Mouse (Mus musculus) spleen, postnatal 4 days (tissue): ENCODE measurements at regions not wholly inside any gene's neighbourhood (a gene's known extent, or its start where the extent isn't known, plus 50 kb on each side); places are given as distances from the start of the nearest gene placed in this dataset.

Source experiments
- DNase-seq, 2 experiments: peaks; one replicate each; pipeline ENCODE4 v3.0.0; 2022; ENCODE audit warnings: low spot score in 2 of 2

- no peak for DNase-seq
These were observed 2319.2 kb upstream of the Gm7489 start for GRCm38 (mm10) chr15:51565543-51565942.

- no peak for DNase-seq
These were observed 2314.1 kb upstream of the Gm7489 start for GRCm38 (mm10) chr15:51570631-51571030.

- no peak for DNase-seq
These were observed 2310.1 kb upstream of the Gm7489 start for GRCm38 (mm10) chr15:51574538-51575105.

GRCm38 (mm10) chr15:51583636-51584035 lies 2301.1 kb upstream of the Gm7489 start:
- no peak for DNase-seq

- no peak for DNase-seq
These were observed 2298.6 kb upstream of the Gm7489 start for GRCm38 (mm10) chr15:51586146-51586545.

- no peak for DNase-seq
These were observed 2293.2 kb upstream of the Gm7489 start for GRCm38 (mm10) chr15:51591406-51592068.

DNA sequence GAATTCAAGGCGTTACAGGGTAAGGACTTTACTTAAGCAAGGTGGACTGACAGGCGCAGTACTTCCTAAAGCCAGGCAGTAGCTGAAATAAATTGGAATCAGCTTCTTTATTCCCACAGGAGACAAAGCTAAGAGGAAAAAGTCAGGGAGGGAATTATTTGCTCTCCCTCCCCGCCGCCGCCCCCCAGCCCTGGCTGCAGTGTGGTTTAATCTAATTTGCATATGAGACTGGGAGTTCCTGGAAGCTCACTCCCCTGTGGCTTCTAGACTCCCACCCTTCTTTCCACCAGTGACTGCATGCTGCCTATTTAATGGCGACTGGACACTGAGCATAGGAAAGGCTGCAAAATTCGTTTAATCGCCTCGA lies 2292.7 kb upstream of the Gm7489 start:
- DNase-seq = no peak

DNA sequence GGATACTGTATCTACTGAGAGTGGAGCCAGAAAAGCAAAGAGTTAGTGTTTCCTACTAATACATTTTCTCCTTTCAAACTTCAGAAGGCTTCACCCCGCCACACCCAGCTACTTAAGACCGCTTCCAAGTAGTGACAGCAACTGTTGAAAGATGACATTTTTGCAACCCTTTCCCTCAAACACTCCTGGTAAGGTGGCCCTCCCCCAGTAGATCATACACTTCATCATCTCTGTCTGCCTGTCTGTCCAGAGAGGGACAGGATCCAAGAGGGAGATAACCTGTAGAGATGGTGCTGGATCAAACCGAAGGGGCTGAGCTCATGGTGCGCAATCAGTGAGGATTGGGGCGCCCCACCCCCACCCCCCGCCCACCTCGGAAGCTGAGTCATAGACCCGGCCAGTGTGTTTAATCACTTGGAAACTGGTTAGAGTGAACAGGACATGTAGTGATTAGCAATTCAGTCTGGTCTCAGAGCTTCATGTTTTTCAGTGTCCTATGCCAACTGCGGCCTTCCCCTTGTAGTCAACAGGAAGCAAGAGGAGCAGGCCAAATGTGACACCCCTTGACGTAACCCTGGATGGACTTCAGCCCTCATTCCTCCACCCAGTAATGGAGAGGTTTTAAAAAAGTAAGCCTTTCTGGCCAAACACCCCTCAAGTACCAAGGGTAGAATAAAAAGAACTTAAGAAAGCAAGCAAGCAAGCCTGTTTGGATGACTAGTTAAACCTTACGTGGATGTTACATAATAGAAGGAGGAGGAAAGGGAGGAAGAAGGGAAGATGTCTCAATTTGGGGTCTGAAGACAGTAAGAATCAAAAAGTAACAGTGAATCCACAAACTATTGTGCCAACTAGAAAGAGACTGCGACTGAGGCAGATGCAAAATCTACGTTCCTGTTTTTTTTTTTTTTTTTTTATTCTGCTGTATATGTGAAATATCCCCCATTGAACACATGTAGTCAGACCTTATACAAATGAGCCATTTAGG lies 2291.9 kb upstream of the Gm7489 start:
- DNase-seq = no peak

DNA sequence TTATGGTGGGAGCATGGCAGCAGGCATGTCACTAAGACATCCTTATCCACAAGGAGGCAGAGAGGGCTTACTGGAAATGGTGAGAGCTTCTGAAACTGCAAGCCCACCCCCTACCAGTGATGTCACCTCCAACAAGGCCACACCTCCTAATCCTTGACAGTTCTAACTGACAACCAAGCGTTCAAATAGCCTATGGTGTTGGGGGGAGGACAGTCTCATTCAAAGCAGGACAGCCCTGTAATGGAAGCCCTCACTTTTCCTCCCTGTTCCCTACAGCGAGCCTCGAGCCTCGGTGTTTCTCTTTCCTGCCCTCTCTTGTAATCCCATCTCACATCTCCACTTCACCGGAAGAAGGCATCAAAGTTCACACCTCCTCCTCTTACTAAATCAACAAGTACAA lies 2290.6 kb upstream of the Gm7489 start:
- DNase-seq = no peak

DNA sequence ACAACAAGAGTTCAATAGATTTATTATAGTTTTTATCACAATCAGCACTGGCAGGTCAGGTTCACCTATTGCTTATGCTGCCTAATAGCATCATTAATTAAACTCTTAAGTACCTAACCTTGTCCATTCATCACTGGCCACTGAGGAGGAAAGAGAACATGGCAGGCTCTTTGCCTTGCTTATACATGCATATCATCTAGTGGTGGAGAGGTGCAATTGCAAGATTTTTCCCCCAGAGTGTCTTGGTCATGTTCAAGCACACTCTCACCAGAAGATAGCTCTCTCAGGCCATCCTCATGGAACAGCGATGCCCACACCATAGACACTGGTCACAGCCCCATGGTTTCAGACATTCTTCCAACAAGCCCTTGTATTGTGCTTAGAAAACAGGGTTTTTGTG lies 2289.1 kb upstream of the Gm7489 start:
- no peak for DNase-seq

DNA sequence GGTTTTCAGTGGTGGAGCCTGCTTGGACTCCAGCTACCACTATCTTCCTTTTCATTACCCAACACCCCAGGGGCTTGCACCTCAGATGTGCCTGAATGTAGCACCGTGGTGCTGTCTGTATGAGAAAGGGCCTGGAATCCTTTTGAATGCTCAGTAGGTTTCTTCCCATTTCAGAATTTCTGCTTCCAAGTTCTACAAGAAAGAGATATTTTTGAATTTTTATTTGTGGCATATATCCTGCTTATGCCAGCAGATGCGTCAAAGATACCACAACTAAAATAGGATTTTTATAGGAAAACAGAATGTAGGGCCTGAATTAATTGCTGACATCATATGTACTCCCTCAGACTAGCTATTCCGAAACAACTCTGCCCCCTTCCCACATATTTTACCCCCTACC lies 2286.9 kb upstream of the Gm7489 start:
- DNase-seq = no peak

DNA sequence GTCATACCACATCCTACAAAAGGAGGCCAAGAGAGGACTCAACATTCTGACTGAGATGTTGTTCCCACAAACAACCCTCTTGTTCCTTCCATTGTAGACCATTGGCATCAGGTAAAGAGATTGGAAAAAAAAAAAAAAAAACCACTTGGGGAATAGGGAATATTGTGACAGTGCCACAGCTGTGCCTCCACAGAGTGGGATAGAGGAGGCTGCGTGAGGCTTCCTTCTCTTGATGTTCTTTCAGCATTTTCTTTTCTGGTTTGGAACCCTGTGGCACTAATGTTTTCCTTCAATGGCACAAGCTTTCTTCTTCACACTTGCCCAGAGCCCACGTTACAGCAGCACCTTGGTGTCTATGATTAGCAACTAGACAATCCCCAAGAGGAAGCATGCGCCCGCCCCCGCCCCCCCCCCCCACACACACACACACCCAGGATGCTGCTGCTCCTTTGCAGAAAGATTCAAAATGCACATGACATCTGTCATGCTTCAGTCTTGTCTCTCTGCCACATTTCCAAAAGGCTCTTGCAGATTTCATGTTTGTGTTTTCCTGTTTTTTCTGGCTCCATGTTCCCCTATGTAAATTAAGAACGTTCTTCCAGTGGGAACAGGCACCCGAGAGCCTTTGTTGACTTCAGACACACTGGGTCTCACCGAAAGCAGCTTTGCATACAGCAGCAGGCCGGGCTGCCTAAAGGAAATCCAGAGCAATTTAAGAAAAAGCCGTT lies 2283.4 kb upstream of the Gm7489 start:
- DNase-seq = no peak

DNA sequence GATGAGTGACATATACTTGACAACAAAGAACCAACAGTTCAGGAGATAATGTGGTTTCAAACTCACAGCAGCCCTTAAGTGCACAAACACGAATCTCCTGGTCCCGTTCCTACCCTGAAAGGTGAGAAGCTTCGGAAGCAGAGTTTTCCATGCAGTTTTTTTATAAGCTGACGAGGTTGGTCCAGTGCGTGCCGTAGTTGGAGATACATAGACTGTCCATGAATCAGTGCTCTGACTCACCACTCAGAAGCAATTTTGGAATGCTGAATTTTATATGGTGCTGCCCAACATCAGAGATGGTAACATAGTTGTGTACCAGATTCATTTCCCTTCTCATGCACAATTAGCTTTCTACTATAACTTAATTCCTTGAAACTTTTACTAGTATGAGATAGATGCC lies 2263.3 kb upstream of the Gm7489 start:
- no peak for DNase-seq

- no peak for DNase-seq
These were observed 2257.2 kb upstream of the Gm7489 start for GRCm38 (mm10) chr15:51627463-51627862.

DNA sequence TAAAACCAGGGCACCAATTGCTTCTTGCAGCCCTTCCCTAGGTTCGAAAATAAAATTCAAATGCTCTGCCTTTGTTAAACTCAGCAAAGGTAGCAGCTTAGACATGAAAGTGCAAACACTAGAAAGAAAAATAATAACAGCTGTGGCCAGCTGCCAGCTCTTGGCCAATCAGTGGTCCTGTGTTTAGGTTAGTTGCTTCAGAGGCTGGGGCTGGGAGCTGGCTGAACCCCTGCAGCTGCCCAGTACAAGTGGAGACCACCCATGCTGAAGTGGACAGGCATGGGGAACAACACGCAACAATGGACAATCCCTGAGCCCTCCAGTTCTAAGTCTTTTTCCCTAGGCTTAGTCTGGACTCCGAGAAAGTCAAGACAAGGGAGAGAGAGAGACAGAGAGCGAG lies 2256.2 kb upstream of the Gm7489 start:
- DNase-seq = no peak

- no peak for DNase-seq
These were observed 2252.8 kb upstream of the Gm7489 start for GRCm38 (mm10) chr15:51631881-51632280.

DNA sequence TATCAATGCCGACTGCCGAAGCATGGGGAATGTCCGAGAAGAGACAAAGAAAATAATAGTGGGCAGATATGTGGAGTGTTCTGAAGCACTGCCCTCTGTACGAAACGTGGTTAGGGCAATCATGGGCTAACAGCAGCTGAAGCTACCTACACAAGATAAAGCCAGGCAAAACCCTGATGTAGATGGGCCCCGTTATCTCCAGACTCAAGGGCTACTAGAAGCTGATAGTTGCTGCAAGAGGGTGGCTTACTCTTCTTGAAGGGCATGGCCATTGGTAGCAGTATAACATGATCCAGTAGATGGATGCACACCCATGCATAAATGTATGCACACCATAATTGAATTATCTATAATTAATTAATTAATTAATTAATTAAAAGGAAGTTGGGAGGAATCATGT lies 2251.6 kb upstream of the Gm7489 start:
- no peak for DNase-seq

DNA sequence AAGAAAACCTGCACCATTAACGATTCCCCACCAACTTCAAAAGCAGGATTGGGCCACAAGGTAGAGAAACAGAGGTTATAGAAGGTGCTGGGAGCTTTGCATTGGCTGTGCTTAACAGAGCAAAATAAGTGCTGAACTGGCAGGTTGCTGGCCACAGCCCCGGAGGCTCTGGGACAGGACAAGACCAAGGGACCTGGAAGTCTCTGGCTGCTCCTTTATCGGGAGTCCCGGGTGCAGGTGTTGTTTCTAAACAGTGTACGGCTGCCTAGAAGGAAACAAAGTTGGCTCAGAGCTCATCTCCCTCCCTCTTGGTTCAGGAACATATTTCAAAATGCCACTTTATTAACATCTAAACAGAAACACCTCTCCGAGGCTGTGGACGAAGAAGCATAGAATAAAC lies 2250.0 kb upstream of the Gm7489 start:
- DNase-seq = no peak

DNA sequence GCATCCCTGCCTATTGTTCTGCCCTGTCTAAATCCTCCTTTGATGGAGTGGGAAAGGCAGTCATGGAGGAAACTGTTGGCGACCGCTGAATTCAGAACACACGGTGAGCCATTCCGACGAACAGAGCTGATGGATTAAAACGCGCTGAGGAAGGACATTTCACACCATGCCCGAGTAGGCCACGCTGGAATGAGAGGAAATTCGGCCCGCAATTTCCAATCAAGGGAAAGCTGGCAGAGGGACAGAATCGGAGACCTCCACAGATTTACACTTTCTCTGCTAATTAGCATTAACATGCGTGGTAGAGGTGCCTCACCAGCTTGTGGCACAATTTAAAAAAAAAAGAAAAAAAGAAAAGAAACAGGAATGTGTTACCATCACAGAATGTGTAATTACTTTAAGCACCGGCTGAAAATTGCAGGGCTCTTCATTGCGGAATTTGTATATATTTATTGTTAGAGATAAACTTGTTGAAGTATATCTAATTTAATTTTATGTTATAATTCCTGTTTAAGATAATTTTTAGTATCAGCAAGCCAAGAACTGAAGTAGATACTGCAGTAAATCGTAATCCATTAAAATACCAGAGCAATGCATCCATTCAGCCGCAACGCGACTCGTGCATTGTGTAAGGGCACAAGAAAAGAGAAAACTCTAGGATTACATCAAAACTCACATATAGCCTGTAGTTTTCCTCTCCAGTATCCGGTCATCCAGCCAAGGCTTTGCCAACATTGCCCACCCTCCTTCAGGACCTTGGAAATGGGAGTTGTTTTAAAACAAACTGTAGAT lies 2249.4 kb upstream of the Gm7489 start:
- no peak for DNase-seq

DNA sequence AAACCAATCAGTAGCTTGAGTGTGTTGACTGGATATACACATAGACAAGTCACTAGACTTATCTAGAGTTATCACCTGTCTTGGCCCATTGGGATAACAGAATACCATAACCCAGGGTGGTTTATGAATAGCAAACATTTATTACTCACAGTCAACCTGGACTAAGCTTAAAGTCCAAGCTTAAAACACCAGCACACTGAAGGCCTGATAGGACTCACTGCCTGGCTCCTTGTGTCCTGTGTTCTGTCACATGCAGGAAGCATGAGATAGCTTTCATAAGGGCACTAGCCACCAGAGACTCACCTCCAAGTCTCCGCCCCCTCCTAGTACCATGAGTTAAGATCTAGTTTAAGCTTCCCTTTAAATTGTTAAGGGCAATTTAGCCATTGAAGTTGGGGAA lies 2247.1 kb upstream of the Gm7489 start:
- no peak for DNase-seq

DNA sequence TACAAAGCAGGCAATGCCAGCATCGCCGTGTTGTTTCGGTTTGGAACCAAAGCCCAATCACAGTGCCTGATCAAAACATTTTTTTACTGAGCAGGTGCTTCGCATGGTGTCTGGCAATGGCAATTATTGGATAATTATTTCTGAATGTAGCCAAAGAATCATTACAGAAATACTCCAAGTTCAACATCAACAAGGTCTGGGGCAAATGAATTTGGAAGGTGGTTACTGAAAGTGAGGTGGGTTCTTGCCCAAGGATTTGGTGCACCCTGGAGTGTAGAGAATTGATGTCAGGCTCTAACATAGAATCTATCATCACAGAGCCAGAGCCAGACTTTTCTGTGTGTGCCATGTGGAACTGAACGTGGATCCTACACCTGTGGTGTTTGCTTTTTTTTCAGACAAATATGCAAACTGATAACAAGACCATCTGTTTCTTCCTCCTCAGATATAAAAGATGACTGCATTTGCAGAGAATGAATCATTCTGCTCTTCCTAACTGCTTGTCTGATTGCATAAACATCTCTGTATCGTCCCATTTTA lies 2240.9 kb upstream of the Gm7489 start:
- no peak for DNase-seq
